Mouse (Mus musculus): ENCODE measurements around the gene Ncf1. TPM values are rescaled to one million over a fixed set of nuclear protein-coding genes. Genes with fewer than 3 reads are reported as not detected.

Gene Ncf1
- polyA plus RNA-seq, 1 experiment from 2014 or later, result 0.94 TPM

GRCm38 (mm10) chr5:134206721-134207120 is 22.7 kb downstream of the Ncf1 start:
- peaks cover 4% of the 10 kb centered on the region; the same call in 1 of the 2 replicates for H3K36me3 ChIP-seq (ENCODE audit: control insufficient read depth, insufficient read depth, low read length)
- no peak overlapping the region for H3K4me3 ChIP-seq (ENCODE audit: low read depth, low read length)
- no peak overlapping the region for H3K9ac ChIP-seq (replicated peaks; ENCODE audit: low read depth, low read length)
- no peaks in the 10 kb centered on the region for H3K4me1 ChIP-seq (ENCODE audit: control insufficient read depth, insufficient read depth, low read length)
- H3K9me3 ChIP-seq (ENCODE audit: control insufficient read depth, low read length), result no peaks in the 10 kb centered on the region
- no peak overlapping the region for H3K27ac ChIP-seq (ENCODE audit: low read depth, low read length)
- H3K27me3 ChIP-seq (ENCODE audit: control insufficient read depth, insufficient read depth, low read length), result no peaks in the 10 kb centered on the region
- WGBS, result 84% methylated on average over 10 of the region's 10 CpGs
- H3K4me2 ChIP-seq (ENCODE audit: low read depth, low read length), result no peak overlapping the region
- no peak for ATAC-seq (ENCODE audit: low read depth)

DNA sequence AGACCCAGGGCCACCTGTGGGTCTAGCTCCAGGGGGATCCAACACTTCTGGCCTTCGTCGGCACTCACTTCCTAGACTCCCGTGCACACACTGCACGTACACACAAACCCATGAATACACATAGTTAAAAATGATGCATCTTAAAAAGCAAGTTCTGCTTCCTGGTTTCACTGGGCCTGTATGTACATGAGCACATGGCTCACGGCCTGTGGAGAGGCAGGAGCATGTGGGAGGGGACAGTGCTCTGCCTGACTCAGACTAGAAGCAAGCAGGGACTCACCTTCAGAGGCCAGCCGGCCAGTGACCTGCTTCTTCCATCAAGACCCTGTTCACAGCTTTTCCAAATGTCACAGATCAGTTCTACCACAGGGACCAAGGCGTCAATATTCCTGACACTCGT is 35.8 kb downstream of the Ncf1 start:
- H3K36me3 ChIP-seq (ENCODE audit: control insufficient read depth, insufficient read depth, low read length), result 0 out of 2 replicates have a peak, but pooled peaks cover 3% of the 10 kb centered on the region
- no peak for ATAC-seq (ENCODE audit: low read depth)
- H3K27me3 ChIP-seq (ENCODE audit: control insufficient read depth, insufficient read depth, low read length), result no peaks in the 10 kb centered on the region
- no peak overlapping the region for H3K4me2 ChIP-seq (ENCODE audit: low read depth, low read length)
- H3K27ac ChIP-seq (ENCODE audit: low read depth, low read length), result no peak overlapping the region
- 93% methylated on average over 8 of the region's 8 CpGs for WGBS
- no peaks in the 10 kb centered on the region for H3K4me1 ChIP-seq (ENCODE audit: control insufficient read depth, insufficient read depth, low read length)
- no peak overlapping the region for H3K4me3 ChIP-seq (ENCODE audit: low read depth, low read length)
- no peaks in the 10 kb centered on the region for H3K9me3 ChIP-seq (ENCODE audit: control insufficient read depth, low read length)
- H3K9ac ChIP-seq (replicated peaks; ENCODE audit: low read depth, low read length), result no peak overlapping the region

- no peak overlapping the region for H3K4me2 ChIP-seq (ENCODE audit: low read depth, low read length)
- no peak overlapping the region for H3K27ac ChIP-seq (ENCODE audit: low read depth, low read length)
- H3K9me3 ChIP-seq (ENCODE audit: control insufficient read depth, low read length), result no peaks in the 10 kb centered on the region
- H3K4me1 ChIP-seq (ENCODE audit: control insufficient read depth, insufficient read depth, low read length), result peaks cover 1% of the 10 kb centered on the region
- no peak overlapping the region for H3K4me3 ChIP-seq (ENCODE audit: low read depth, low read length)
- H3K27me3 ChIP-seq (ENCODE audit: control insufficient read depth, insufficient read depth, low read length), result no peaks in the 10 kb centered on the region
- 49% methylated on average over 7 of the region's 7 CpGs for WGBS
- no peaks in the 10 kb centered on the region for H3K36me3 ChIP-seq (ENCODE audit: control insufficient read depth, insufficient read depth, low read length)
- ATAC-seq (ENCODE audit: low read depth), result no peak
- no peak overlapping the region for H3K9ac ChIP-seq (replicated peaks; ENCODE audit: low read depth, low read length)
Measured at GRCm38 (mm10) chr5:134188571-134188970, 40.9 kb downstream of the Ncf1 start.

DNA sequence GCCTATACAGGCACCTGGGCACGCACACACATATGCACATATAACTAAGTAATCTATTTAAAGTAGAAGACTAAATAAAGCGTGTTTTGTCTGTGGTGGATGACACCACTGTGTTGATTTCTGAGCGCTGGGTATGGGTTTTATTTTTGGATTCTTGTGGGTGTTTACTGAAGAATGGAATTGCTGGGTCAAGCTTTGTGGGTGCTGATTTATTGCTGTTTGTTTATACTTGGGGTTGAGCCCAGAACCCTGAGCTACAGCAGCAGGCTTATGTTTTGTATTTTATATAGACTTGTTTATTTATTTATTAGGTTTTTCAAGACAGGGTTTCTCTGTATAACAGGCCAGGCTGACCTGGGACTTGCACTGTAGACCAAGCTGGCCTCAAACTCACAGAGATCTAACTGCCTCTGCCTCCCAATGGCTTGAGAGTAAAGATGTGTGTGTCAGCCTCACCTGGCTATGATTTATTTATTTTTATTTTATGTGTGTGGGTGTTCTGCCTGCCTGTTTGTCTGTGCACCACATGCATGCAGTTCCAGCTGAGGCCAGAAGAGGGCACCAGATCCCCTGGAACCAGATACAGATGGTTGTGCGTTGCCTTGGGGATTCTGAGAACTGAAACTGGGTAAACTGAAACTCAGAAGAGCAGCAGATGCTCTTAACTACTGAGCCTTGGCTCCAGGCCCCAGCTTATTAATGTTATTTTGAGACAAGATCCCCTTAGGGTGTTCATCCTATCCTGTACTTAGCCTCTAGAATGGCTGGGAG is 42.3 kb downstream of the Ncf1 start:
- Histone ChIP-seq H3K9ac (replicated peaks; ENCODE audit: low read depth, low read length) (no peak overlapping the region), H3K4me3 (ENCODE audit: low read depth, low read length) (no peak overlapping the region), H3K36me3 (ENCODE audit: control insufficient read depth, insufficient read depth, low read length) (no peaks in the 10 kb centered on the region), H3K27me3 (ENCODE audit: control insufficient read depth, insufficient read depth, low read length) (no peaks in the 10 kb centered on the region), H3K4me1 (ENCODE audit: control insufficient read depth, insufficient read depth, low read length) (peaks cover 12% of the 10 kb centered on the region), H3K27ac (ENCODE audit: low read depth, low read length) (no peak overlapping the region), H3K4me2 (ENCODE audit: low read depth, low read length) (no peak overlapping the region), H3K9me3 (ENCODE audit: control insufficient read depth, low read length) (no peaks in the 10 kb centered on the region)
- WGBS, result 79% methylated on average over 4 of the region's 4 CpGs
- ATAC-seq (ENCODE audit: low read depth), result no peak

- no peaks in the 10 kb centered on the region for H3K27me3 ChIP-seq (ENCODE audit: control insufficient read depth, insufficient read depth, low read length)
- WGBS, result 88% methylated on average over 3 of the region's 3 CpGs
- H3K4me3 ChIP-seq (ENCODE audit: low read depth, low read length), result no peak overlapping the region
- H3K9me3 ChIP-seq (ENCODE audit: control insufficient read depth, low read length), result no peaks in the 10 kb centered on the region
- no peak overlapping the region for H3K9ac ChIP-seq (replicated peaks; ENCODE audit: low read depth, low read length)
- no peak overlapping the region for H3K27ac ChIP-seq (ENCODE audit: low read depth, low read length)
- H3K36me3 ChIP-seq (ENCODE audit: control insufficient read depth, insufficient read depth, low read length), result no peaks in the 10 kb centered on the region
- no peak overlapping the region for H3K4me2 ChIP-seq (ENCODE audit: low read depth, low read length)
- ATAC-seq (ENCODE audit: low read depth), result no peak
- peaks cover 12% of the 10 kb centered on the region for H3K4me1 ChIP-seq (ENCODE audit: control insufficient read depth, insufficient read depth, low read length)
Measured at GRCm38 (mm10) chr5:134186059-134186458, 43.4 kb downstream of the Ncf1 start.

- no peaks in the 10 kb centered on the region for H3K27me3 ChIP-seq (ENCODE audit: control insufficient read depth, insufficient read depth, low read length)
- peak within 1 kb of the TSS; percentile 71 for H3K4me2 ChIP-seq (ENCODE audit: low read depth, low read length)
- H3K4me3 ChIP-seq (ENCODE audit: low read depth, low read length), result peak within 1 kb of the TSS; percentile 62
- H3K9me3 ChIP-seq (ENCODE audit: control insufficient read depth, low read length), result no peaks in the 10 kb centered on the region
- peak within 1 kb of the TSS; percentile 70 for H3K9ac ChIP-seq (replicated peaks; ENCODE audit: low read depth, low read length)
- peak within 1 kb of the TSS; percentile 94 for H3K27ac ChIP-seq (ENCODE audit: low read depth, low read length)
- ATAC-seq (ENCODE audit: low read depth), result peak; percentile 95
- WGBS, result under 1% methylated on average over 81 of the region's 92 CpGs
- peaks cover 12% of the 10 kb centered on the region for H3K4me1 ChIP-seq (ENCODE audit: control insufficient read depth, insufficient read depth, low read length)
- H3K36me3 ChIP-seq (ENCODE audit: control insufficient read depth, insufficient read depth, low read length), result no peaks in the 10 kb centered on the region
Measured at GRCm38 (mm10) chr5:134183880-134184808, 45.3 kb downstream of the Ncf1 start, which contains the start of gene Gtf2ird2. Gene Gtf2ird2 (plus strand): TSS chr5:134184019.

- peaks cover 12% of the 10 kb centered on the region for H3K4me1 ChIP-seq (ENCODE audit: control insufficient read depth, insufficient read depth, low read length)
Measured at GRCm38 (mm10) chr5:134183162-134183561, 46.3 kb downstream of the Ncf1 start.

GRCm38 (mm10) chr5:134182735-134183134 is 46.7 kb downstream of the Ncf1 start:
- H3K27me3 ChIP-seq (ENCODE audit: control insufficient read depth, insufficient read depth, low read length), result no peaks in the 10 kb centered on the region
- ATAC-seq (ENCODE audit: low read depth), result no peak
- H3K9ac ChIP-seq (replicated peaks; ENCODE audit: low read depth, low read length), result no peak overlapping the region; the same call in 1 of the 2 replicates
- peaks cover 12% of the 10 kb centered on the region for H3K4me1 ChIP-seq (ENCODE audit: control insufficient read depth, insufficient read depth, low read length)
- H3K9me3 ChIP-seq (ENCODE audit: control insufficient read depth, low read length), result no peaks in the 10 kb centered on the region
- no peak overlapping the region for H3K27ac ChIP-seq (ENCODE audit: low read depth, low read length)
- no peaks in the 10 kb centered on the region for H3K36me3 ChIP-seq (ENCODE audit: control insufficient read depth, insufficient read depth, low read length)
- WGBS, result 59% methylated on average over 4 of the region's 4 CpGs
- peak overlapping the region; percentile 71 for H3K4me2 ChIP-seq (ENCODE audit: low read depth, low read length)
- peak overlapping the region; percentile 62; the same call in 1 of the 2 replicates for H3K4me3 ChIP-seq (ENCODE audit: low read depth, low read length)

More at GRCm38 (mm10) chr5:134183162-134183561, 46.3 kb downstream of the Ncf1 start:
- peak overlapping the region; percentile 71 for H3K4me2 ChIP-seq (ENCODE audit: low read depth, low read length)
- H3K27me3 ChIP-seq (ENCODE audit: control insufficient read depth, insufficient read depth, low read length), result no peaks in the 10 kb centered on the region
- H3K27ac ChIP-seq (ENCODE audit: low read depth, low read length), result peak overlapping the region; percentile 94; the same call in 1 of the 2 replicates
- no peaks in the 10 kb centered on the region for H3K9me3 ChIP-seq (ENCODE audit: control insufficient read depth, low read length)
- peak overlapping the region; percentile 62 for H3K4me3 ChIP-seq (ENCODE audit: low read depth, low read length)
- peak overlapping the region; percentile 70 for H3K9ac ChIP-seq (replicated peaks; ENCODE audit: low read depth, low read length)
- no peak for ATAC-seq (ENCODE audit: low read depth)
- WGBS, result 58% methylated on average over 7 of the region's 7 CpGs
- no peaks in the 10 kb centered on the region for H3K36me3 ChIP-seq (ENCODE audit: control insufficient read depth, insufficient read depth, low read length)
